Mouse (Mus musculus) MEL (cell line): ENCODE measurements around the gene Rfx2. TPM values are rescaled to one million over a fixed set of nuclear protein-coding genes. Genes with fewer than 3 reads are reported as not detected.
A peak's percentile ranks its signal among the peaks of the same experiment; 100 is the strongest.

Experiments used
- DNase-seq: peaks from one replicate; pipeline ENCODE4 v3.0.0; 2011; ENCODE audit warnings: low read depth, low spot score
- H3K27ac ChIP-seq: 2 replicates; pipeline ENCODE4 v1.5.1; 2012; ENCODE audit warnings: low read depth, mild to moderate bottlenecking, control low read depth, low read length, moderate library complexity; ENCODE audit not compliant: control insufficient read depth
- H3K27me3 ChIP-seq, 2 experiments: fragments of 150-350 bp in 1 of 2; sonication (generic) in 1 of 2; 2 replicates each; pipeline ENCODE4 v1.6.1; 2012; ENCODE audit warnings: low read length in 2 of 2, mild to moderate bottlenecking in 2 of 2, improper control_type of control experiment in 1 of 2, moderate library complexity in 1 of 2; ENCODE audit not compliant: insufficient read depth in 2 of 2, control insufficient read depth in 1 of 2
- H3K36me3 ChIP-seq, 2 experiments: 2 replicates each; pipeline ENCODE4 v1.6.1; 2012 to 2014; ENCODE audit warnings: low read length in 2 of 2, improper control_type of control experiment in 1 of 2, inconsistent platforms in 1 of 2, mild to moderate bottlenecking in 1 of 2; ENCODE audit not compliant: insufficient read depth in 2 of 2, control insufficient read depth in 1 of 2
- H3K4me1 ChIP-seq, 2 experiments: fragments of 150-350 bp in 1 of 2; sonication (generic) in 1 of 2; 2 replicates each; pipeline ENCODE4 v1.6.1; 2012; ENCODE audit warnings: low read length in 2 of 2, improper control_type of control experiment in 1 of 2, mild to moderate bottlenecking in 1 of 2; ENCODE audit not compliant: insufficient read depth in 2 of 2, control insufficient read depth in 1 of 2
- H3K4me3 ChIP-seq, 2 experiments: fragments of 150-350 bp in 1 of 2; sonication (generic) in 1 of 2; 2 replicates each; pipeline ENCODE4 v1.5.1; 2012; ENCODE audit warnings: low read depth in 2 of 2, low read length in 2 of 2, mild to moderate bottlenecking in 2 of 2, moderate library complexity in 2 of 2, control low read depth in 1 of 2, improper control_type of control experiment in 1 of 2; ENCODE audit not compliant: control insufficient read depth in 1 of 2, insufficient read depth in 1 of 2
- H3K79me2 ChIP-seq: 2 replicates; pipeline ENCODE4 v1.6.1; 2012; ENCODE audit warnings: mild to moderate bottlenecking, low read length, moderate library complexity; ENCODE audit not compliant: control insufficient read depth, poor library complexity, insufficient read depth
- H3K9ac ChIP-seq: 2 replicates; pipeline ENCODE4 v1.6.1; 2012; ENCODE audit warnings: low read depth, mild to moderate bottlenecking, control low read depth, low read length, moderate library complexity; ENCODE audit not compliant: control insufficient read depth, poor library complexity, severe bottlenecking
- H3K9me3 ChIP-seq: fragments of 150-350 bp; sonication (generic); replicated peaks from 2 replicates; pipeline ENCODE4 v1.6.1; 2012; ENCODE audit warnings: mild to moderate bottlenecking, low read length, improper control_type of control experiment, moderate library complexity; ENCODE audit not compliant: insufficient read depth
- CHD1 ChIP-seq: IDR thresholded peaks from 2 replicates; pipeline ENCODE4 v1.6.1; 2012; ENCODE audit warnings: low read depth, mild to moderate bottlenecking, inconsistent platforms, low read length, improper control_type of control experiment
- E2F4 ChIP-seq: IDR thresholded peaks from 2 replicates; pipeline ENCODE4 v1.6.1; 2011; ENCODE audit warnings: low read depth, low read length, improper control_type of control experiment, borderline replicate concordance
- EP300 ChIP-seq, 2 experiments: IDR thresholded peaks; 2 replicates each; pipeline ENCODE4 v1.6.1; 2011; ENCODE audit warnings: improper control_type of control experiment in 2 of 2, low read length in 2 of 2, low read depth in 1 of 2, mild to moderate bottlenecking in 1 of 2
- ETS1 ChIP-seq: IDR thresholded peaks from 2 replicates; pipeline ENCODE4 v1.6.1; 2012; ENCODE audit warnings: low read depth, mild to moderate bottlenecking, inconsistent platforms, low read length, improper control_type of control experiment, moderate library complexity
- HCFC1 ChIP-seq: IDR thresholded peaks from 2 replicates; pipeline ENCODE4 v1.6.1; 2012; ENCODE audit warnings: low read depth, mild to moderate bottlenecking, inconsistent platforms, low read length, improper control_type of control experiment, moderate library complexity
- KAT2A ChIP-seq: conservative IDR thresholded peaks from 2 replicates; pipeline ENCODE4 v1.6.1; 2012; ENCODE audit warnings: low read depth, low read length, improper control_type of control experiment, inconsistent platforms
- MAX ChIP-seq: IDR thresholded peaks from 2 replicates; pipeline ENCODE4 v1.6.1; 2011; ENCODE audit warnings: low read length, improper control_type of control experiment
- MYC ChIP-seq: IDR thresholded peaks from 2 replicates; pipeline ENCODE4 v1.6.1; 2011; ENCODE audit warnings: low read depth, mild to moderate bottlenecking, low read length, improper control_type of control experiment, moderate library complexity
- NELFE ChIP-seq: IDR thresholded peaks from 2 replicates; pipeline ENCODE4 v1.6.1; 2011; ENCODE audit warnings: low read depth, low read length, improper control_type of control experiment
- POLR2A ChIP-seq, 2 experiments: IDR thresholded peaks; 2 replicates each; pipeline ENCODE4 v1.6.1; 2011 to 2012; ENCODE audit warnings: low read length in 2 of 2, mild to moderate bottlenecking in 2 of 2, control low read depth in 1 of 2, improper control_type of control experiment in 1 of 2, low read depth in 1 of 2, moderate library complexity in 1 of 2; ENCODE audit not compliant: control insufficient read depth in 1 of 2, insufficient read depth in 1 of 2, poor library complexity in 1 of 2
- RCOR1 ChIP-seq: IDR thresholded peaks from 2 replicates; pipeline ENCODE4 v1.6.1; 2012; ENCODE audit warnings: low read depth, mild to moderate bottlenecking, inconsistent platforms, low read length, improper control_type of control experiment
- TAL1 ChIP-seq: IDR thresholded peaks from 2 replicates; pipeline ENCODE4 v1.6.1; 2012; ENCODE audit warnings: mild to moderate bottlenecking, inconsistent platforms, low read length, moderate library complexity, mixed read lengths
- USF1 ChIP-seq: IDR thresholded peaks from 2 replicates; pipeline ENCODE4 v1.6.1; 2014; ENCODE audit warnings: low read depth, mild to moderate bottlenecking, inconsistent platforms, low read length, improper control_type of control experiment, moderate library complexity
- ZNF384 ChIP-seq: IDR thresholded peaks from 2 replicates; pipeline ENCODE4 v1.6.1; 2012; ENCODE audit warnings: low read depth, mild to moderate bottlenecking, inconsistent platforms, low read length, improper control_type of control experiment
- polyA plus RNA-seq, 2 experiments: library from polyadenylated mRNA; stranded (reverse) in 1 of 2; unstranded in 1 of 2; fragments of >175 nt in 1 of 2; fragments of >200 nt in 1 of 2; gene quantifications; 2 replicates each; pipeline versions ENCODE4 v1.2.1 to v1.2.4; 2012; ENCODE audit warnings: low replicate concordance in 2 of 2, low read depth in 1 of 2; ENCODE audit not compliant: insufficient read length in 2 of 2, insufficient read depth in 1 of 2, missing spikeins in 1 of 2
- total RNA-seq: library from RNA; depleted of rRNA; stranded (reverse); fragments of 300-350 nt; gene quantifications from 2 replicates; pipeline ENCODE4 v1.2.3, GENCODE M21; 2012

Rfx2 gene
- total and polyA plus RNA-seq, 3 experiments, result 7.5 to 29.2 TPM; not detected in 1

DNA sequence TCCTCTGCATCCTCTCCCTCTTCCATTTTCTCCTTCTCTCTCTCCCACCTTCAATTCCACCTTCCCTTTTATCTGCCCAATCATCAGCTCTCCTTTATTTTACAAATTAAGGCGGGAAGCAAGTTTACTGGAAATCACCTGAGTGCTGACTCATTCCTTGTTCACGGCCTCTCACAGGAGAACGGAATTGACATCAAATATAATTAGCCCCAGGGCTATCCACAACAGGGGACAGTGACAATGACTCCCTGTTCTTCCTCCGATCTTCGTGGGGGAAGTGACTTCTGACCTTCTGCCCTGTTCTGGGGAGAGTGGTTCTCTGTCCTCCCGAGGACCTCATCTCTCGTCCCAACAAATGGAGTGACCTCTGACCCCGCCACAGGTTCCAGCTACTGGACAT is 46.2 kb upstream of the Rfx2 start:
- no peak overlapping the region for H3K27ac ChIP-seq
- H3K27me3 ChIP-seq, result no peaks in the 10 kb centered on the region

DNA sequence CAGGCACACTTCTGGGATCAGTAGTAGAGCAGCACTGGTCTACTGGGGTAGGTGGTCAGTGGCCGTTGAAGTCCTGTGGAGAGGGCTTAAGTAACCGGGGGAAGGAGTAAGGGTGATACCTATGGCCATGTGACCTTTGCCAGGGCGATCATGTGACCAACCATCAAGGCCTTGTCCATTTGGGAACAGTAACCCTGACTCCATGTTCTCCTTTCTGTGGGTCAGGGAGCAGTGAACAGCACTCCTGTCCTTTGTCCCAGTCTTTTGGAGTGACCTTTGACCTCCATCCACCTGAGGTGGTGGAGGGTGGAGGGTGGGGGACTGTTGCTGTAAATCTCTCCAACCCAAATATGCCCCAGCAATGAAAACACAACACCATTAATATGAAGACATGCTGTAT is 45.7 kb upstream of the Rfx2 start:
- Histone ChIP-seq H3K9me3 (no peaks in the 10 kb centered on the region), H3K4me1 (no peaks in the 10 kb centered on the region), H3K27ac (no peak overlapping the region)
- TF ChIP-seq POLR2A (IDR thresholded peaks at IDR 0.05; ENCODE audit: control insufficient read depth in 1 of 2, insufficient read depth in 1 of 2, low read depth in 1 of 2, low read length in 2 of 2, poor library complexity in 1 of 2) (no peak), CHD1 (no peak), USF1 (0 out of 2 replicates have a peak, but pooled peaks have one; percentile 19), ZNF384 (no peak)
- TF ChIP-seq, all 39 proteins: peak for 1
- Histone ChIP-seq H3K79me2 (no peaks in the 10 kb centered on the region), H3K27me3 (no peaks in the 10 kb centered on the region), H3K36me3 (no peaks in the 10 kb centered on the region; a peak in 1 of 4 replicates), H3K9ac (no peak overlapping the region), H3K4me3 (no peak overlapping the region)
- DNase-seq, result no peak

More for the DNA sequence above, 46.2 kb upstream of the Rfx2 start:
- Histone ChIP-seq H3K9me3 (no peaks in the 10 kb centered on the region), H3K4me3 (no peak overlapping the region), H3K9ac (no peak overlapping the region), H3K79me2 (no peaks in the 10 kb centered on the region), H3K4me1 (no peaks in the 10 kb centered on the region), H3K36me3 (no peaks in the 10 kb centered on the region)
- DNase-seq, result no peak
- no peak for TF ChIP-seq KAT2A
- no peak for TF ChIP-seq ZNF384
- no peak for TF ChIP-seq MAX
- TF ChIP-seq HCFC1, result no peak
- TF ChIP-seq MYC, result no peak
- TF ChIP-seq POLR2A (IDR thresholded peaks at IDR 0.05; ENCODE audit: control insufficient read depth in 1 of 2, insufficient read depth in 1 of 2, low read depth in 1 of 2, low read length in 2 of 2, poor library complexity in 1 of 2), result no peak
- TF ChIP-seq EP300 (IDR thresholded peaks at IDR 0.05; ENCODE audit: low read depth in 1 of 2, low read length in 2 of 2), result no peak

- Histone ChIP-seq H3K79me2 (no peaks in the 10 kb centered on the region), H3K9me3 (no peaks in the 10 kb centered on the region), H3K4me1 (peaks cover 0 to 4% of the 10 kb centered on the region in 2 experiments; a peak in 1 of 4 replicates), H3K4me3 (no peak within 1 kb of the TSS), H3K27me3 (no peaks in the 10 kb centered on the region), H3K27ac (no peak within 1 kb of the TSS), H3K36me3 (peaks cover 0 to 2% of the 10 kb centered on the region in 2 experiments; a peak in 2 of 4 replicates), H3K9ac (no peak within 1 kb of the TSS)
- no peak for DNase-seq
- TF ChIP-seq EP300 (IDR thresholded peaks at IDR 0.05; ENCODE audit: low read depth in 1 of 2, low read length in 2 of 2) (no peak), E2F4 (no peak), NELFE (no peak), RCOR1 (no peak), TAL1 (no peak), ETS1 (no peak)
Measured at GRCm38 (mm10) chr17:56874936-56875651, 44.3 kb upstream of the Rfx2 start, which contains the start of gene 1700061G19Rik. Gene 1700061G19Rik (plus strand): TSS chr17:56875477.
